Mouse (Mus musculus): ENCODE measurements at regions not wholly inside any gene's neighbourhood (a gene's known extent, or its start where the extent isn't known, plus 50 kb on each side); places are given as distances from the start of the nearest gene placed in this dataset.

GRCm38 (mm10) chr13:29136231-29136630 is 182.7 kb upstream of the Sox4 start:
- WGBS = 88% methylated on average over 2 of the region's 2 CpGs
- no peak for DNase-seq (ENCODE audit: low spot score)
- Histone ChIP-seq H3K36me3 (no peaks in the 10 kb centered on the region), H3K9me3 (replicated peaks) (no peaks in the 10 kb centered on the region), H3K4me1 (no peaks in the 10 kb centered on the region), H3K27me3 (ENCODE audit: low read depth, poor library complexity, severe bottlenecking) (no peaks in the 10 kb centered on the region), H3K27ac (no peak overlapping the region), H3K4me3 (no peak overlapping the region)

GRCm38 (mm10) chr13:29127499-29127898 is 174.0 kb upstream of the Sox4 start:
- H3K4me3 ChIP-seq = no peak overlapping the region
- no peaks in the 10 kb centered on the region for H3K4me1 ChIP-seq
- H3K9me3 ChIP-seq (replicated peaks) = no peaks in the 10 kb centered on the region
- no peak for DNase-seq (ENCODE audit: low spot score)
- no peaks in the 10 kb centered on the region for H3K36me3 ChIP-seq
- no peaks in the 10 kb centered on the region for H3K27me3 ChIP-seq (ENCODE audit: low read depth, poor library complexity, severe bottlenecking)
- no peak overlapping the region for H3K27ac ChIP-seq

GRCm38 (mm10) chr13:29123477-29123876 is 170.0 kb upstream of the Sox4 start:
- Histone ChIP-seq H3K27ac (no peak overlapping the region), H3K36me3 (no peaks in the 10 kb centered on the region), H3K4me1 (no peaks in the 10 kb centered on the region), H3K9me3 (replicated peaks) (no peaks in the 10 kb centered on the region), H3K4me3 (no peak overlapping the region), H3K27me3 (ENCODE audit: low read depth, poor library complexity, severe bottlenecking) (no peaks in the 10 kb centered on the region)
- no peak for DNase-seq (ENCODE audit: low spot score)
- 90% methylated on average over 7 of the region's 7 CpGs for WGBS

GRCm38 (mm10) chr13:29121121-29121520 is 167.6 kb upstream of the Sox4 start:
- H3K4me3 ChIP-seq = no peak overlapping the region
- DNase-seq (ENCODE audit: low spot score) = no peak
- WGBS = 80% methylated on average over 5 of the region's 5 CpGs
- no peaks in the 10 kb centered on the region for H3K36me3 ChIP-seq
- H3K4me1 ChIP-seq = no peaks in the 10 kb centered on the region
- no peaks in the 10 kb centered on the region for H3K9me3 ChIP-seq (replicated peaks)
- H3K27ac ChIP-seq = no peak overlapping the region
- no peaks in the 10 kb centered on the region for H3K27me3 ChIP-seq (ENCODE audit: low read depth, poor library complexity, severe bottlenecking)

DNA sequence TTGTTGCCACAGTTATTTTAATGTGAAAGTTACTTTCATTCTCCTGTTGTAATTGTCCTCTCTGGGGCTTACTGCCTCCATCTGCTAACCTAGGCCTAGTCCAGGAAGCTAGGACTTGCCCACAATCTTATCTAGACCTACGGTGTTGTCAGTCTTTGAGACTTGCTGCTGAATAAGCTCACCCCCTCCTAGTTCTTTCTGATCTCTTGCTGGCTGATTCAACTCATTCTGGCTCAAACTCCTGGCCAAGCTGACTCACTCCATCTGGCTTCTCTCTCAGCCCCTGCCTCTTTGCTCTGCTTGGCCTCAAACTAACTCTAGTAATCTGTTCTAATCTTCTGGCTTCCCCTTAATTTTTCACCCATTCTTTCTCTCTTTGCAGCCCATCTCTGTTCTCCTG is 165.8 kb upstream of the Sox4 start:
- 89% methylated on average over 1 of the region's 1 CpGs for WGBS
- H3K27me3 ChIP-seq (ENCODE audit: low read depth, poor library complexity, severe bottlenecking) = no peaks in the 10 kb centered on the region
- DNase-seq (ENCODE audit: low spot score) = no peak
- no peak overlapping the region for H3K27ac ChIP-seq
- no peak overlapping the region for H3K4me3 ChIP-seq
- H3K36me3 ChIP-seq = no peaks in the 10 kb centered on the region
- H3K4me1 ChIP-seq = no peaks in the 10 kb centered on the region
- H3K9me3 ChIP-seq (replicated peaks) = no peaks in the 10 kb centered on the region

- DNase-seq (ENCODE audit: low spot score) = no peak
- Histone ChIP-seq H3K9me3 (replicated peaks) (no peaks in the 10 kb centered on the region), H3K4me3 (no peak overlapping the region), H3K27me3 (ENCODE audit: low read depth, poor library complexity, severe bottlenecking) (no peaks in the 10 kb centered on the region), H3K36me3 (no peaks in the 10 kb centered on the region), H3K27ac (no peak overlapping the region), H3K4me1 (no peaks in the 10 kb centered on the region)
- 88% methylated on average over 3 of the region's 3 CpGs for WGBS
Observed at GRCm38 (mm10) chr13:29114998-29115495, 161.5 kb upstream of the Sox4 start.

DNA sequence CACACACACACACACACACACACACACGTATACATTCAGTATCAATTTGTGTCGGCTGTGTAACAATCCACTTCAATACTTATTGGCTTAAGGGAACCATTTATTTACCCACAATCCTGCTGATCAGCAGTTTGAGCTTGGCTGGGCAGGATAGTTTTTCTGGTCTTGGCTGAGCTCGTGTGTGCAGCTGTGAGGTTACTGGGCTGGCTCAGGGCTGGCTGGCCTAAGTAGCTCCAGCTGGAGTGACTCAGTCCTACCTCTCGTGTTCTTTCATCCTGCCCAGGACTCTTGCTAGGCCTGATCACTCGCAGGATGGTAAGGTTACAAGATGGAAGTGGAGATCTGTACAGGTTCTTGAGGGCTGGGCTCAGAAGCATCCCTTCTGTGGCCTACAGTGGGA is 156.6 kb upstream of the Sox4 start:
- no peaks in the 10 kb centered on the region for H3K27me3 ChIP-seq (ENCODE audit: low read depth, poor library complexity, severe bottlenecking)
- peak; percentile 32 for DNase-seq (ENCODE audit: low spot score)
- H3K9me3 ChIP-seq (replicated peaks) = no peaks in the 10 kb centered on the region
- H3K4me1 ChIP-seq = no peaks in the 10 kb centered on the region
- no peaks in the 10 kb centered on the region for H3K36me3 ChIP-seq
- H3K27ac ChIP-seq = no peak overlapping the region
- no peak overlapping the region for H3K4me3 ChIP-seq
- WGBS = 74% methylated on average over 5 of the region's 5 CpGs

DNA sequence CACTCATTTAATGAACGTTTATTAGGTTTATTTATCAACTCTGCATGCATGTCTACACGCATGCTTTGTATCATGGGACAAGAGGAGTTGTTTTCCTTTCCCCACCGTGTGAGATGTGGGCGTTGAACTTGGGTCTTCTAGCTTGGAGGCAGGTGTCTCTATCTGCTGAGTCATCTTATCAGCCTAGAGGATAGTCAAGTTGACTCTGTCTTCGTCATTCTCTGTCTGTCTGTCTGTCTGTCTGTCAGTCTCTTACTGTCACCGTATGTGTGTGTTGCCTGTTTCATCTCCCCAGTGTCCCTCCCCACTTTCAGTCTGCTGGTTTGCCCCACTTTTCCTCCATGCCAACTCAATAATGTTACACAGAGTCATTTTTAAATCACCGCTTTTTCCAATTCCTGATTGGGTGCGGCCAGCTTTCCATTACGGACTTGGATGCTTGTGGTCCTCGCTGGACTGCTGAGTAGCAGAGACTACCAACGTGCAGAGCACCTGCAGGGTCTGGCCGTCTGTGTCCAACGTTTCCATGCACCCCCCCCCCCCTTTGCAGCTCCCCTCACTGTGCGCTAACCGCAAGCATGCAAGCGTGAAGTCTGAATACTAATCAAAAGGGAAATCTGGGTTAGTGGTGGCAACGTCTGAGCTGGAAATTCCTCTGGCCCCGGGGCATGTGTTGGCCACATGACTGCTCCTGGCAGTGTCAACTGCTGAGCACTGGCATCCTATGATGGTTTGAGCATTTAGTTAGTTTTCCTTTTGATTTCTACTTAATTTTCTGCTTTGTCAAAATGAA is 155.7 kb upstream of the Sox4 start:
- Histone ChIP-seq H3K36me3 (no peaks in the 10 kb centered on the region), H3K27ac (no peak overlapping the region; the same call in 1 of the 2 replicates), H3K4me3 (no peak overlapping the region), H3K27me3 (ENCODE audit: low read depth, poor library complexity, severe bottlenecking) (no peaks in the 10 kb centered on the region), H3K9me3 (replicated peaks) (no peaks in the 10 kb centered on the region), H3K4me1 (no peaks in the 10 kb centered on the region)
- DNase-seq (ENCODE audit: low spot score) = no peak
- 90% methylated on average over 18 of the region's 18 CpGs for WGBS

GRCm38 (mm10) chr13:29108214-29108613 is 154.7 kb upstream of the Sox4 start:
- H3K36me3 ChIP-seq = no peaks in the 10 kb centered on the region
- 91% methylated on average over 6 of the region's 6 CpGs for WGBS
- DNase-seq (ENCODE audit: low spot score) = no peak
- no peak overlapping the region for H3K4me3 ChIP-seq
- no peaks in the 10 kb centered on the region for H3K9me3 ChIP-seq (replicated peaks)
- H3K27me3 ChIP-seq (ENCODE audit: low read depth, poor library complexity, severe bottlenecking) = no peaks in the 10 kb centered on the region
- no peak overlapping the region for H3K27ac ChIP-seq
- no peaks in the 10 kb centered on the region for H3K4me1 ChIP-seq

DNA sequence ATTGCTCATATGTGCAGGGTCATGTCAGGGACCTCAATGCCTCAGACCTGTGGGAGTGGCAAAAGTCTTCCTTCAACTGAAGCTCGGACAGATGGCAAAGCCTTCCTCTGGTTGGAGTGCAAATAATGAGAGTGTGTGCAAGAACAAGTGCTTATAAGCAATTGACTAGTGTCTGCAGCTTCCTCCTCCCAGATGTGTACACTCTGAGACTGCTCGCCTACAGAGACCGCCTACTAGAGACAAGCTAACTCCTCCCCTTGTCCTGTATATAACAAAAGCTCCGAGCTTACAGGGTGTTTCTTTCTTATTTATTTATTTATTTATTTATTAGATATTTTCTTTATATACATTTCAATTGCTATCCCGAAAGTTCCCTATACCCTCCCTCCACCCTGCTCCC is 138.7 kb upstream of the Sox4 start:
- DNase-seq (ENCODE audit: low spot score) = no peak
- no peaks in the 10 kb centered on the region for H3K9me3 ChIP-seq (replicated peaks)
- no peaks in the 10 kb centered on the region for H3K27me3 ChIP-seq (ENCODE audit: low read depth, poor library complexity, severe bottlenecking)
- no peak overlapping the region for H3K27ac ChIP-seq
- H3K4me1 ChIP-seq = no peaks in the 10 kb centered on the region
- 94% methylated on average over 5 of the region's 5 CpGs for WGBS
- no peaks in the 10 kb centered on the region for H3K36me3 ChIP-seq
- H3K4me3 ChIP-seq = no peak overlapping the region

GRCm38 (mm10) chr13:29086854-29087253 is 133.3 kb upstream of the Sox4 start:
- DNase-seq (ENCODE audit: low spot score) = no peak
- Histone ChIP-seq H3K9me3 (replicated peaks) (no peaks in the 10 kb centered on the region), H3K4me1 (no peaks in the 10 kb centered on the region), H3K36me3 (no peaks in the 10 kb centered on the region), H3K27me3 (ENCODE audit: low read depth, poor library complexity, severe bottlenecking) (no peaks in the 10 kb centered on the region), H3K4me3 (no peak overlapping the region), H3K27ac (no peak overlapping the region)
- 89% methylated on average over 5 of the region's 5 CpGs for WGBS

- H3K36me3 ChIP-seq = no peaks in the 10 kb centered on the region
- no peaks in the 10 kb centered on the region for H3K27me3 ChIP-seq (ENCODE audit: low read depth, poor library complexity, severe bottlenecking)
- no peak overlapping the region for H3K4me3 ChIP-seq
- DNase-seq (ENCODE audit: low spot score) = no peak
- no peaks in the 10 kb centered on the region for H3K9me3 ChIP-seq (replicated peaks)
- H3K27ac ChIP-seq = no peak overlapping the region
- WGBS = 23% methylated on average over 2 of the region's 2 CpGs
- peaks cover 14% of the 10 kb centered on the region for H3K4me1 ChIP-seq
Observed at GRCm38 (mm10) chr13:29081064-29081463, 127.6 kb upstream of the Sox4 start.

- Histone ChIP-seq H3K27me3 (ENCODE audit: low read depth, poor library complexity, severe bottlenecking) (no peaks in the 10 kb centered on the region), H3K9me3 (replicated peaks) (no peaks in the 10 kb centered on the region), H3K36me3 (no peaks in the 10 kb centered on the region), H3K4me3 (no peak overlapping the region), H3K27ac (no peak overlapping the region), H3K4me1 (peaks cover 14% of the 10 kb centered on the region)
- DNase-seq (ENCODE audit: low spot score) = no peak
- WGBS = 91% methylated on average over 10 of the region's 10 CpGs
Observed at GRCm38 (mm10) chr13:29079841-29080240, 126.3 kb upstream of the Sox4 start.

DNA sequence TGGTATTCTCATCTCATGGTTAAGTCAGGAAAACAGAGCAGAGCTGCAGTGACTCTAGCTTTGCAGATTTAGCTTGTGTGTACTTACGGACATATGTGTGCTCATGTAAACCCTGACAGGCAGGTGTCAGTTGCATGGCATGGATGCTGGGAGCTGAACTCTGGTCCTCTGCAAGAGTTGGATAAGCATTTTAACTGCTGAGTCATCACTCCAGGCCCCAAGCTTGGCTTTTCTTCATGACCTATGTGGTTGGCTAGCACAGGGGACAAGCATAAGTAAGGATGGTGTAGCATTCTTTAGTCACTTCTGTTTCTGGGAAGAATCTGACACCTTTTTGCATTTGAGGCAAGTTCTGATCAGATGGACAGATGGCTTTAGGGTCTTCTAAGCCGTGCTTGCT is 120.1 kb upstream of the Sox4 start:
- Histone ChIP-seq H3K36me3 (no peaks in the 10 kb centered on the region), H3K4me1 (peaks cover 7% of the 10 kb centered on the region), H3K27me3 (ENCODE audit: low read depth, poor library complexity, severe bottlenecking) (no peaks in the 10 kb centered on the region), H3K27ac (no peak overlapping the region), H3K9me3 (replicated peaks) (no peaks in the 10 kb centered on the region), H3K4me3 (no peak overlapping the region)
- DNase-seq (ENCODE audit: low spot score) = no peak
- 89% methylated on average over 2 of the region's 2 CpGs for WGBS

Measured in limb, embryonic 10.5 days (tissue).